Mouse (Mus musculus): ENCODE measurements around the gene Sco1. TPM values are rescaled to one million over a fixed set of nuclear protein-coding genes. Genes with fewer than 3 reads are reported as not detected.

Sco1 gene
- polyA plus RNA-seq (2014; fragmentation: Nextera tagmentation; extraction: Ambion mirVana) = 20.4 and 23.1 TPM in 2 replicates

DNA sequence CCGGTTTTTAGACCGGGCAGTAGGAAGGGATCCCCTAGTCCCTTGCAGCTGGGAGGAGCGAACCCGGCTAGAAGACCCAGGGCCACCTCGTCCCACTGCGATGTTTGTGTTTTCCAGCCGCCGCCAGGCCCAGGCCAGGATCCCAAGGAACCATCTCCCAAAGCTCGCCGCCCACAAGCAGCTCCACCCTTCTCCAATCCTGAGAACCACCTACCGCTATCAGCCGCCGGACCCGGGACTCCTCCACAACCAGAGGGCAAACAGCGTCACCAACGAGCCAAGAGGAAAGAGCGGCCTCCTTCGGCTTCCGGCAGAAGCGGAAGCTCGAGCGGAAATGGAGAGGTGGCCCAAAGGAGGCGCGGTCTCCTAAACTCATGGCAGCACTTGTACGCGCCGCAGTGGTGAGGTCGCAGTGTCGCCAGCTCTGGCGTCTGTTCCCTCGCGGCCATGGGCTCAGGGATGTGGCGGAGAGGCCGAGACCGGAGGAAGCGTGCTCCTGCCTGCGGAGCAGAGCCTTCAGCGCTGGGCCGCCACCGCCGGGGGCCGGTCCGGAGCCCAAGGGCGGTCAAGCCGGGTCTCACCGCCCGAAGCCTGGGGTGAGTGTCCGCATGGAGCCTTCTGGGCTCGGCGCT, at the start of gene Sco1, which contains the start of gene Adprm:
Gene Sco1, plus strand, starts transcription at position 350 of the 632 bp plus-strand sequence.
Gene Adprm, minus strand, starts transcription at position 274 of the 632 bp plus-strand sequence.
- Histone ChIP-seq H3K4me2 (ENCODE audit: low read length) (peak within 1 kb of the TSS; percentile 72), H3K27me3 (ENCODE audit: control insufficient read depth, insufficient read depth, low read length) (no peaks in the 10 kb centered on the region), H3K36me3 (ENCODE audit: control insufficient read depth, insufficient read depth, low read length) (peaks cover 41% of the 10 kb centered on the region), H3K4me3 (ENCODE audit: control insufficient read depth in 1 of 2, insufficient read depth in 1 of 2, low read depth in 1 of 2, low read length in 2 of 2) (peak within 1 kb of the TSS; percentile 92 to 98), H3K4me1 (ENCODE audit: control insufficient read depth in 2 of 2, insufficient read depth in 2 of 2, low read length in 2 of 2) (peaks cover 0 to 7% of the 10 kb centered on the region in 2 experiments; a peak in 2 of 4 replicates), H3K9ac (ENCODE audit: low read length) (peak within 1 kb of the TSS; percentile 92), H3K27ac (replicated peaks in 1 of 2; ENCODE audit: control insufficient read depth in 1 of 2, insufficient read depth in 1 of 2, low read depth in 2 of 2, low read length in 2 of 2) (peak within 1 kb of the TSS; percentile 77 to 81), H3K9me3 (ENCODE audit: control insufficient read depth, low read length) (no peaks in the 10 kb centered on the region)
- ATAC-seq (ENCODE audit: insufficient number of reproducible peaks, insufficient read depth, low FRiP score, low read depth) = peak; percentile 88
- WGBS = under 1% methylated on average over 50 of the region's 50 CpGs

DNA sequence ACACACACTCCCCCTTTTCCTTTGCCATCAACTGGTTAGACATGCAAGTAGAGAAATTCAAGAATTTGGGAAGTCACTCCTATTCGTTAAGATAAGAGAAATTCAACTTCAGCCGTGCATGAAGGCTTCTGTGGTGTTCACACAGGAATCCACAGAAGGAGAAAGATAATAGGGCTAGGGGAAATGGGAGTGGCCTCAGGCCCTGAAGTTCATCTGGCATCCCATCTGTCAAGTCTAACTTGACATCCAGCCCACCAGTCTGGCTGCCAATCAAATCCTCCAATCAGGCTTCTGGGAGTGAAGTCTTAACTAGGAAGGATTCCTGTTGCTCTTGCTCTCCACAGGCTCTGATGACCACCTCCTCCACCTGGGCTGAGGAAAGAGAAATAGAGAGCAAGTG, 49.6 kb upstream of the Sco1 start:
- ATAC-seq (ENCODE audit: insufficient number of reproducible peaks, insufficient read depth, low FRiP score, low read depth) = no peak
- H3K9ac ChIP-seq (ENCODE audit: low read length) = no peak overlapping the region
- no peak overlapping the region for H3K27ac ChIP-seq (replicated peaks in 1 of 2; ENCODE audit: control insufficient read depth in 1 of 2, insufficient read depth in 1 of 2, low read depth in 2 of 2, low read length in 2 of 2)
- H3K9me3 ChIP-seq (ENCODE audit: control insufficient read depth, low read length) = no peaks in the 10 kb centered on the region
- 44% methylated on average over 2 of the region's 2 CpGs for WGBS
- peaks cover 8 to 11% of the 10 kb centered on the region in 2 experiments for H3K4me1 ChIP-seq (ENCODE audit: control insufficient read depth in 2 of 2, insufficient read depth in 2 of 2, low read length in 2 of 2)
- no peaks in the 10 kb centered on the region for H3K27me3 ChIP-seq (ENCODE audit: control insufficient read depth, insufficient read depth, low read length)
- H3K4me2 ChIP-seq (ENCODE audit: low read length) = no peak overlapping the region
- no peak overlapping the region for H3K4me3 ChIP-seq (ENCODE audit: control insufficient read depth in 1 of 2, insufficient read depth in 1 of 2, low read depth in 1 of 2, low read length in 2 of 2)
- H3K36me3 ChIP-seq (ENCODE audit: control insufficient read depth, insufficient read depth, low read length) = no peaks in the 10 kb centered on the region

DNA sequence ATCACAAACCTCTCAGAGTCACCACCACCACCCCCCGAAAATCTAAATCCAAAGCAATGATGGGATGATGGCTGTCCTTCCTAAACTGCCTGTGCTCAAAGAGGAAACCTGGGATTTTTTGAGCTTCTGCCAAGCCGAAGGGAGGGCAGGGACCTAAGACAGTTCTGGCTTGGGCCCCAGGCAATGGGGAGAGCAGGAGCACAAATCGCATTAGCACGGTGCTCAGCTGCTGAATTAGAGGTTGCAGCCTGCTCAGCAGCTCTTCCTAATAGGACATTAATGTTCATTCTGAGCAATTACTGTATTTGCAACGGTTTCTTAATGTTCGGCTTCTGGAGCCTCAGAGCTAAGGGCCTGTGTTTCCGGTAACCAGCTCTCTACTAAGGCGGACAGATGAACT, 44.5 kb upstream of the Sco1 start:
- Histone ChIP-seq H3K4me3 (ENCODE audit: control insufficient read depth in 1 of 2, insufficient read depth in 1 of 2, low read depth in 1 of 2, low read length in 2 of 2) (no peak overlapping the region), H3K36me3 (ENCODE audit: control insufficient read depth, insufficient read depth, low read length) (no peaks in the 10 kb centered on the region), H3K9ac (ENCODE audit: low read length) (no peak overlapping the region), H3K27ac (replicated peaks in 1 of 2; ENCODE audit: control insufficient read depth in 1 of 2, insufficient read depth in 1 of 2, low read depth in 2 of 2, low read length in 2 of 2) (no peak overlapping the region), H3K4me1 (ENCODE audit: control insufficient read depth in 2 of 2, insufficient read depth in 2 of 2, low read length in 2 of 2) (peaks cover 7 to 12% of the 10 kb centered on the region in 2 experiments; a peak in 3 of 4 replicates), H3K9me3 (ENCODE audit: control insufficient read depth, low read length) (no peaks in the 10 kb centered on the region), H3K27me3 (ENCODE audit: control insufficient read depth, insufficient read depth, low read length) (no peaks in the 10 kb centered on the region), H3K4me2 (ENCODE audit: low read length) (no peak overlapping the region)
- WGBS = 76% methylated on average over 8 of the region's 8 CpGs
- ATAC-seq (ENCODE audit: insufficient number of reproducible peaks, insufficient read depth, low FRiP score, low read depth) = no peak

DNA sequence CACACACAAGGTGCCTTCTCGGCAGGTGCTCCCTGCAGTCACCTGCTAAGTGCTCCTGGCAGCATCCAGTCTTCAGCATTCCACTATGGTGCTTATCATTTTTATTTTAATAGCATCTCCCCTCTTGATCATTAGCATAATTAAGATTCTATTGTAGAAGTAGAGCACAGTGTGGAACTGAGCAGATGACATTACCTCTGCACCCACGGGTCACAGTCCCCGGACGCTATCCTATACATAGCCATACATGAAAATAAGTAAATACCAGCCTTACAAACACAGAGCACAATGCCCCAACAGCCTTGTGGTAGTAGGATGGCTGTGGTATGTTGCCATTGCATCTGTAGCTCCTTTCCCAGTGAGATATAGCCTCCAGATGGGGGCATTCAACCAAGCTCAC, 43.9 kb upstream of the Sco1 start:
- WGBS = 94% methylated on average over 4 of the region's 4 CpGs
- no peaks in the 10 kb centered on the region for H3K9me3 ChIP-seq (ENCODE audit: control insufficient read depth, low read length)
- no peak overlapping the region for H3K27ac ChIP-seq (replicated peaks in 1 of 2; ENCODE audit: control insufficient read depth in 1 of 2, insufficient read depth in 1 of 2, low read depth in 2 of 2, low read length in 2 of 2)
- no peaks in the 10 kb centered on the region for H3K27me3 ChIP-seq (ENCODE audit: control insufficient read depth, insufficient read depth, low read length)
- ATAC-seq (ENCODE audit: insufficient number of reproducible peaks, insufficient read depth, low FRiP score, low read depth) = no peak
- no peak overlapping the region for H3K4me2 ChIP-seq (ENCODE audit: low read length)
- H3K9ac ChIP-seq (ENCODE audit: low read length) = no peak overlapping the region
- no peaks in the 10 kb centered on the region for H3K36me3 ChIP-seq (ENCODE audit: control insufficient read depth, insufficient read depth, low read length)
- peaks cover 7 to 12% of the 10 kb centered on the region in 2 experiments; a peak in 3 of 4 replicates for H3K4me1 ChIP-seq (ENCODE audit: control insufficient read depth in 2 of 2, insufficient read depth in 2 of 2, low read length in 2 of 2)
- H3K4me3 ChIP-seq (ENCODE audit: control insufficient read depth in 1 of 2, insufficient read depth in 1 of 2, low read depth in 1 of 2, low read length in 2 of 2) = no peak overlapping the region

DNA sequence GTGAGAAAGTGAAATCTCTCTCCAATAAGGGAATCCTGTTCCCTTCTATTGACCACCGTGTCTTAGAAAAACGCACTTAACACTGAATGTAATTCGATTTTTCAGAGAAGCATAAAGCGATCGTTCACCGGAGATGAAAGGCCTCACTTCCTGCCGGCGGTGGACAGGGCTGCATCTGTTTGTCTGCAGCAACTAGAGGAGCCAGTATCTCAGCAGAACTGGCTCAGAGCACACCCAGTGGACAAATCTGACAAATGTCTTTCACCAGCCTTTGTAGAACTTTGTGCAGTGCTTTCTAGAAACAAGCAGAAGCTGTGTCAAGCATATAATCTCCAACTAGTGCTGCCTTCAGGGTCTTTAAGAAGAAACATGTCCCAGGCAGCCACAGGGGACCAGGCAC, 42.0 kb upstream of the Sco1 start:
- H3K4me1 ChIP-seq (ENCODE audit: control insufficient read depth in 2 of 2, insufficient read depth in 2 of 2, low read length in 2 of 2) = peaks cover 7 to 12% of the 10 kb centered on the region in 2 experiments; a peak in 3 of 4 replicates
- H3K27me3 ChIP-seq (ENCODE audit: control insufficient read depth, insufficient read depth, low read length) = no peaks in the 10 kb centered on the region
- no peak for ATAC-seq (ENCODE audit: insufficient number of reproducible peaks, insufficient read depth, low FRiP score, low read depth)
- H3K9ac ChIP-seq (ENCODE audit: low read length) = peak overlapping the region; percentile 38; the same call in 1 of the 2 replicates
- 7% methylated on average over 8 of the region's 8 CpGs for WGBS
- peak overlapping the region; percentile 37; the same call in 1 of the 2 replicates for H3K4me2 ChIP-seq (ENCODE audit: low read length)
- H3K9me3 ChIP-seq (ENCODE audit: control insufficient read depth, low read length) = no peaks in the 10 kb centered on the region
- H3K36me3 ChIP-seq (ENCODE audit: control insufficient read depth, insufficient read depth, low read length) = no peaks in the 10 kb centered on the region
- H3K27ac ChIP-seq (replicated peaks in 1 of 2; ENCODE audit: control insufficient read depth in 1 of 2, insufficient read depth in 1 of 2, low read depth in 2 of 2, low read length in 2 of 2) = no peak overlapping the region
- H3K4me3 ChIP-seq (ENCODE audit: control insufficient read depth in 1 of 2, insufficient read depth in 1 of 2, low read depth in 1 of 2, low read length in 2 of 2) = no peak overlapping the region

DNA sequence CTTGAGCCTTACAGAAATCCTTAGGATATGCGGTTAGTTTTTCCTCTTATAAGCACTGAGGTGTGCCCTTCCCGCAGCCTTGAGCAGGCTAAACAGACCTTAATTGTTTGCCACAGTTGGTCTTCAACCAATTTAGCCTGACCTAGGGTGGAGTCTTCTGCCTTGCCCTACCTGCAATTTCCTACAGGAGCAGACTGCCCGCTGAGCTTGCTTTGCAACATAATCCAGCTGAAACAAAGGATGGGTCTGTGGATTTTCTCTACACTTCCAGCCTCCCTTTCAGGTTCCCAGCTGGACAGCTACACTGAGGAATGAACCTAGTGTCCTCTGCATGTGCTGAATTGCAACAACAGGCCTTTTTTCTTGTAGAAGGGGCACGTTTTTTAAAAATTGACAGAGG, 40.8 kb upstream of the Sco1 start:
- H3K4me3 ChIP-seq (ENCODE audit: control insufficient read depth in 1 of 2, insufficient read depth in 1 of 2, low read depth in 1 of 2, low read length in 2 of 2) = no peak overlapping the region
- 67% methylated on average over 4 of the region's 4 CpGs for WGBS
- H3K9ac ChIP-seq (ENCODE audit: low read length) = no peak overlapping the region
- H3K4me2 ChIP-seq (ENCODE audit: low read length) = no peak overlapping the region
- no peak overlapping the region for H3K27ac ChIP-seq (replicated peaks in 1 of 2; ENCODE audit: control insufficient read depth in 1 of 2, insufficient read depth in 1 of 2, low read depth in 2 of 2, low read length in 2 of 2)
- ATAC-seq (ENCODE audit: insufficient number of reproducible peaks, insufficient read depth, low FRiP score, low read depth) = no peak
- H3K4me1 ChIP-seq (ENCODE audit: control insufficient read depth in 2 of 2, insufficient read depth in 2 of 2, low read length in 2 of 2) = peaks cover 7 to 12% of the 10 kb centered on the region in 2 experiments; a peak in 3 of 4 replicates
- no peaks in the 10 kb centered on the region for H3K36me3 ChIP-seq (ENCODE audit: control insufficient read depth, insufficient read depth, low read length)
- H3K27me3 ChIP-seq (ENCODE audit: control insufficient read depth, insufficient read depth, low read length) = no peaks in the 10 kb centered on the region
- H3K9me3 ChIP-seq (ENCODE audit: control insufficient read depth, low read length) = no peaks in the 10 kb centered on the region

DNA sequence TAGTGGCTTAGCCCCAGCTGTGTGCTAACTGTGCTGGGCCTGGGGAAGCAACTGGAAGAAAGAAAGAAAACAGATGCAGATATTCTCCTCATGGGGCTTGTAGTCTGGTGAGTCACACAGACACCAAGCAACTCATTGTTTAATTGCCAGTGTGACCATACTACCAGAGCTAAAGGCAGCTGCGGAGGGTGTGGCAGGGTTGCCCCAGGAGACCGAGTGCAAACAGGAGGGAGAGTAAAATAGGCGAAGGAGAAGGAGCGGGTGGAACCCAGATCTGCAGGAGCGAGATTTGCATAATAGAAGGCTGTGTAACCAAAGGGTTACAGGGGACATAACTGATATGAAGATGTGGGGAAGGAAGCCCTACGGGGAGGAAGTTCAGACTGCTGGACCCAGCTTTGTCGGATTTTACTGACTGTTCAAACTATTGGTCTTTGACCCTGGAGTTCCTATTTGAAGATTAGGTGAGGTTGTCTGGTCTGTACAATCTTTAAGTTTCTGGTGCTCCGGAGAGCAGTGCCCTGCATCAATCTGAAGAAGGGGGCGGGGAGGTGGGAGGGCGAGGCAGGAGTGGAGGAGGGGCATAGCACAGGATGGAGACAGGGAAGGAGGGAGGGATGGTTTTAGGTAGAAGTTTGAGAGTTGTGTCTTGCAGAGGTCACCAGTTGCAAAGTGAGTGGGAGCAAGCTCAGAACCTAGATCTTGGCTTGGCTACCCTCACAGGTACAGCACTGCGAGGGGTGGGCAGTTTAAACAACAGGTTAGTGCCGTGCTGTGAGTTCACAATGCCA, 34.5 kb upstream of the Sco1 start:
- Histone ChIP-seq H3K36me3 (ENCODE audit: control insufficient read depth, insufficient read depth, low read length) (no peaks in the 10 kb centered on the region), H3K27me3 (ENCODE audit: control insufficient read depth, insufficient read depth, low read length) (0 out of 2 replicates have a peak, but pooled peaks cover 4% of the 10 kb centered on the region), H3K9me3 (ENCODE audit: control insufficient read depth, low read length) (no peaks in the 10 kb centered on the region), H3K27ac (replicated peaks in 1 of 2; ENCODE audit: control insufficient read depth in 1 of 2, insufficient read depth in 1 of 2, low read depth in 2 of 2, low read length in 2 of 2) (no peak overlapping the region), H3K4me2 (ENCODE audit: low read length) (no peak overlapping the region), H3K4me1 (ENCODE audit: control insufficient read depth in 2 of 2, insufficient read depth in 2 of 2, low read length in 2 of 2) (peaks cover 0 to 4% of the 10 kb centered on the region in 2 experiments; a peak in 1 of 4 replicates), H3K4me3 (ENCODE audit: control insufficient read depth in 1 of 2, insufficient read depth in 1 of 2, low read depth in 1 of 2, low read length in 2 of 2) (no peak overlapping the region), H3K9ac (ENCODE audit: low read length) (no peak overlapping the region)
- no peak for ATAC-seq (ENCODE audit: insufficient number of reproducible peaks, insufficient read depth, low FRiP score, low read depth)
- 20% methylated on average over 12 of the region's 12 CpGs for WGBS
